Mouse (Mus musculus): Measurements from ENCODE around the gene Gyg.

Gene Gyg

GRCm38 (mm10) chr3:20154531-20155367 lies at the start of gene Gyg:
Gyg (minus strand) TSS chr3:20155317.
- DNase-seq: peak; percentile 73

GRCm38 (mm10) chr3:20198869-20199268 lies 43.8 kb upstream of the Gyg start:
- DNase-seq: peak; percentile 61

- no peak for DNase-seq
Measured at GRCm38 (mm10) chr3:20197878-20198277, 42.8 kb upstream of the Gyg start.

- DNase-seq: peak; percentile 2
Measured at GRCm38 (mm10) chr3:20188976-20189675, 34.0 kb upstream of the Gyg start.

- DNase-seq: no peak
Measured at GRCm38 (mm10) chr3:20172394-20172793, 17.3 kb upstream of the Gyg start.

- DNase-seq: no peak
Measured at GRCm38 (mm10) chr3:20167487-20167886, 12.4 kb upstream of the Gyg start.

- DNase-seq: no peak
Measured at GRCm38 (mm10) chr3:20155476-20155875, 359 bp upstream of the Gyg start.

- no peak for DNase-seq
Measured at GRCm38 (mm10) chr3:20151651-20152050, 3.5 kb downstream of the Gyg start.

- DNase-seq: no peak
Measured at GRCm38 (mm10) chr3:20150511-20150910, 4.6 kb downstream of the Gyg start.

GRCm38 (mm10) chr3:20147647-20148046 lies 7.5 kb downstream of the Gyg start:
- no peak for DNase-seq

- DNase-seq: peak; percentile 26
Measured at GRCm38 (mm10) chr3:20146884-20147395, 8.2 kb downstream of the Gyg start.

GRCm38 (mm10) chr3:20145696-20146113 lies 9.4 kb downstream of the Gyg start:
- DNase-seq: peak; percentile 29

GRCm38 (mm10) chr3:20144401-20144800 lies 10.7 kb downstream of the Gyg start:
- no peak for DNase-seq

GRCm38 (mm10) chr3:20143726-20144125 lies 11.4 kb downstream of the Gyg start:
- no peak for DNase-seq

- DNase-seq: no peak
Measured at GRCm38 (mm10) chr3:20142576-20142975, 12.5 kb downstream of the Gyg start.

GRCm38 (mm10) chr3:20142101-20142500 lies 13.0 kb downstream of the Gyg start:
- no peak for DNase-seq

- peak; percentile 77 for DNase-seq
Measured at GRCm38 (mm10) chr3:20141679-20142078, 13.4 kb downstream of the Gyg start.

GRCm38 (mm10) chr3:20141240-20141639 lies 13.9 kb downstream of the Gyg start:
- no peak for DNase-seq

GRCm38 (mm10) chr3:20136868-20137581 lies 18.1 kb downstream of the Gyg start:
- no peak for DNase-seq

- DNase-seq: no peak
Measured at GRCm38 (mm10) chr3:20134545-20134944, 20.6 kb downstream of the Gyg start.

- DNase-seq: no peak
Measured at GRCm38 (mm10) chr3:20133745-20134144, 21.4 kb downstream of the Gyg start.

- DNase-seq: no peak
Measured at GRCm38 (mm10) chr3:20132731-20133130, 22.4 kb downstream of the Gyg start.

GRCm38 (mm10) chr3:20131350-20131720 lies 23.8 kb downstream of the Gyg start:
- DNase-seq: no peak
